Mouse (Mus musculus): ENCODE results near the gene Rsrc1.

Rsrc1 gene

DNA sequence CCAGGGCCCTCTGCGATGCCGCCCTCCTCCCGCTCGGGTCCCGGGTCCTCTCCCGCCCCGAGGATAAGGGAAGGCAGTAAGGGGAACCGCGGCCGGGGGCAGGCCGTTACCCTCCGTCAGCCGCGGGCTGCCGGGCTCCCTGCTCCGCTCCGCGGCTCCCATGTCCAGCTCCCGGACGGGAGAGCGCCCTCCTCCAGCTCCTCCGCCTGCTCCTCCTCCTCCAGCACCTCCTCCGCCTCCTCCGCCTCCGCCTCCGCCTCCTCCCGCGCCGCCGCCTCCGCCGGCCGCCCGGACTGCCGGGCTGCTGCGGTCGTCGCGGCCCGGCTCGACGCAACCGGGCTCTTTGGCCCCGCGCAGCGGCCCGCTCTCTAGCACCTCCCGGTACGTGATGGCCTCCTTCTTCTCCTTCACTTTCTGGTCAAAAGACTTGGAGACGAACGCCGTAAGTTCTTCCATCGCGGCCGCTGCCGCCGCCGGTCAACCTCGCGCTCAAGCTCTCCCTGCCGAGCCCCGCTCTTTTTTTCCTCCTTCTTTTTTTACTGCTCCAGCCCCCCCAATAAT is at the start of gene Rsrc1:
Gene Rsrc1, plus strand, starts transcription at position 290 of the 561 bp plus-strand sequence.
- peak; percentile 85 for DNase-seq (ENCODE audit: low read depth)

DNA sequence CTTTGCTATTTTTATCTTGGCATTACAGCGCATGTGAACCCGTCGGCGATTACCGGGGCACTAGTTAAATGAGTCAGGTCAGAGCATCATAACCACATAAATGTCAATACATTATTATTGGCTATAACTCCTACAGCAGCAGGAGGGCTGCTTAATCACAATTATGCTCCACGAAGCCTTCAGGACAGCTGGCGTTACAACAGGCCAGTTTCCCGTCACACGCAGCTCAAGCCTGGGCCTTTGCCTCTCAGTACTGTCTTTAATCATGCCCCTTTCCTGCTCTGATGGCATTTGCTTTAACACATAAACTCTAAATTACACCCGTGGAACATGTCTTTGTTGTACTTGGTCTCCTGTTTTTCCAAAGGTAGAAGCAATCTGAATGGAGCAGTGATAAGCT is 41.5 kb upstream of the Rsrc1 start:
- no peak for DNase-seq (ENCODE audit: low read depth)

DNA sequence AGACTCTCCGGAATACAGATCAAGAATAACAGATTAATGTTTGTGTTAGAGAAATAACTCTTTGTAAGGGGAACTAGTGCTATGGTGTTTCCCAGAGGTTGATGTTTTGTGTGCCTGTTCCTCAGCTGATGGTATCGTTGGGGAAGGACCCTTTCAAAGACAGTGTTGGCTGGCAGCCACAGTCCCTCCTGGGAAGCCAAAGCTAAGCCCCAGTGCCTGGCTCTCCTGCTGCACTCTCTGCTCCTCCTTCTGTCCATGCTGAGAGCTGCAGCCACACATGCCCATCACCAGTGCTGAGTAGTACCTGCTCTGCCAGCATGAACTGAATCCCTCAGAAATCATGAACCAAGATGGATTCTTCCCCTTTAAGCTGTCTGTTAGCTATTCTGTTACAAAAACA is 26.1 kb upstream of the Rsrc1 start:
- DNase-seq (ENCODE audit: low read depth), result no peak

DNA sequence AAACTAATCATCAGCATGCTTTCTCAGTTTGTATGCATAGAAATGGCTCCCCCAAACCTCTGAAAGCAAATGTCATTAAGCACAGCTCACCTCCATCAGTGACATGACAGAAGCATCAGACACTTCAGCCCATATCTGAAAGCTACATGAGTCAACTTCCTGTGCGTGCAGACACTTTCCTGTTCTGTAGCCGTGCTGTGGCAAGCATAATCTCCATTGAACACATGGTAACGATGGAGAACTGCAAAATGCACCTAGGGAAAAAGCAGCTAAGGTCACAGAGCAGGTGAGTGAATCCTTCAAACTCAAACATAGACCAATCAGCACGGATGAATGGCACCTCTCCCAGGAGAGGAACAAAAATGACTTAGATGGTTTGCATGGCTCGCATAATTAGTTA is 21.2 kb upstream of the Rsrc1 start:
- DNase-seq (ENCODE audit: low read depth), result no peak

DNA sequence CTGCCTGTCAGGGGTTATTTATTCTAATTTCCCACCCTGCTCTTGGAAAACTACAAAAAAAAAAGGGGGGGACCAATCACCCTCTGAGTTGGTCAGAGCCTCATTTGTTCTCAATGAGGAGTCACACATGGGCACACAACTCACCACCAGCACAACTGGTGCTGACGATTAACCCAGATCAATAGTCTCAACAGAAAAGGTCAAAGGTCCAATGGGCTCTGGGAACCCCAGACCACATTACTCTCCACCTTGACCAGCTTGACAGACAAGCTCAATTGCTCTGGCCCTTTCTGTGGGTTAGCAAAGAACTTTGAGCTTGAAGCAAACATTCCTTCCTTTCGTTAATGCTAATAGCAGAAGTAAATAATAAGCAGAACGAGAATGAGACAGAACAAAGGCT is 16.3 kb upstream of the Rsrc1 start:
- no peak for DNase-seq (ENCODE audit: low read depth)

DNA sequence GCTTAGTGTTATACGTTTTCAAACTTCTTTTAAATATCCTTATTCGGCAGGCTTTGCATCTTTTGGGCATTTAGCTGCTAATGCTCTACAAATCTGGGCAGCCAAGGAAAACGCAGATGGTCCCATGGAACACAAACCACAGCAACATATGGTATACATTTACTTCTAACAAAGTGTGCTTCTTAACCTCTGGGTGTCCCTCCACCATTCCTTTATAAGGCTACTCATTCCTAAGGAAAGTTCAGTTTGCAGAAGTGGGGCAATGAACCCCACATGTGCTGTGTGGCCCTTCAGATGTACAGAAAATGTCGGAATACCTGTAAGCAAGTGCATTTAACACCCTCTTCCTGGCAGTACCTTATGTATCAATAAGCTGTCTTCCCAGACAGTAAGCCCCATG is 13.7 kb upstream of the Rsrc1 start:
- DNase-seq (ENCODE audit: low read depth), result peak; percentile 26

DNA sequence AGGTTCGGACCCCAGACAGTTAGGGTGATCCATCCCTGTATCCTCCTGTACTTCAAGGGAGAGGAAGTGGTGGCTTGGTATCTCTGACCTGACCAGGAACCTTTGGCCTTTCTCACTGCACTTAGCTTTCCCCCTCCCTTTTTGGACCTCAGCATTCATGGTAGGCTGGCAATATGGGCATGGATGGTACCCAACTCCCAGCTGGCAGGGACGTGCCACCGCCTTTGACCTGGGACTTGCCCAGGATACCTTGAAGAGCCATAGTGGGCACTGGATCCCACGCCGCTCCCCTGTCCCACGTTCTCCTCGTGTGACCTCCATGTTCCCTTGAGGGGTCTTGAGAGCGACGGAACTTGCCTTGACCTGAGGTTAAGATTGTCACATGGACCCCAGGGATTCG is 10.9 kb upstream of the Rsrc1 start:
- DNase-seq (ENCODE audit: low read depth), result no peak

DNA sequence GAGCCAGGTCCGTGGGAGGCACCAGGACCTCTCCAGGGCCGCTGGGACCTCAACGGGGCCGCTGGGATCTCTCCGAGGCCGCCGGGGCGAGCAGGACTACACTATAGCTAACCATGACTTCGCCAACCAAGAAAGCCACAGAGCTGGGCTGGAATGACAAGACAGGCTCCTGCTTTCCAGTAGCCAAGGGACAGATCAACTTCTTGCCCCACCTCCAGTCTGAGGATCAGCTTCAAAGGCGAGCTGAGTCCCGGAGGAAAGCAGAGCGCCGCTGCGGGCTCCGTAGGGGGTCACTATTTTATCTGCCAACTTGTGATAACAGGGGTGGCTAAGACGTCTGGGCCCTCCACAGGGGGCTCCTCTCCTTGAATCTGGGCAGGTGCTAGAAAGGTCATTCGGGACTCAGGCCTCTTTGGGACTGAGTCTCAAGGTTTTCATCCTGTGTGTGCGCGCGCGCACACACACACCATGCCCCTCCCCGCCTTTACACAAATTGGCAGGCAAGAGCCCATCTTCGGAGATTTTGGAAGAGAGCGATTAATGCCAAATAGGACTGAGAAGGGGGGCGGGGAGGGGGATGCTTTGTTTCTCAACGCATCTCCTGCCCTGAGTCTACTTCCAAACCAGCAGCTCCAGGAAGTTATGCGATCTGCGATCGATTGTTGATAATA is 10.4 kb upstream of the Rsrc1 start:
- no peak for DNase-seq (ENCODE audit: low read depth)

DNA sequence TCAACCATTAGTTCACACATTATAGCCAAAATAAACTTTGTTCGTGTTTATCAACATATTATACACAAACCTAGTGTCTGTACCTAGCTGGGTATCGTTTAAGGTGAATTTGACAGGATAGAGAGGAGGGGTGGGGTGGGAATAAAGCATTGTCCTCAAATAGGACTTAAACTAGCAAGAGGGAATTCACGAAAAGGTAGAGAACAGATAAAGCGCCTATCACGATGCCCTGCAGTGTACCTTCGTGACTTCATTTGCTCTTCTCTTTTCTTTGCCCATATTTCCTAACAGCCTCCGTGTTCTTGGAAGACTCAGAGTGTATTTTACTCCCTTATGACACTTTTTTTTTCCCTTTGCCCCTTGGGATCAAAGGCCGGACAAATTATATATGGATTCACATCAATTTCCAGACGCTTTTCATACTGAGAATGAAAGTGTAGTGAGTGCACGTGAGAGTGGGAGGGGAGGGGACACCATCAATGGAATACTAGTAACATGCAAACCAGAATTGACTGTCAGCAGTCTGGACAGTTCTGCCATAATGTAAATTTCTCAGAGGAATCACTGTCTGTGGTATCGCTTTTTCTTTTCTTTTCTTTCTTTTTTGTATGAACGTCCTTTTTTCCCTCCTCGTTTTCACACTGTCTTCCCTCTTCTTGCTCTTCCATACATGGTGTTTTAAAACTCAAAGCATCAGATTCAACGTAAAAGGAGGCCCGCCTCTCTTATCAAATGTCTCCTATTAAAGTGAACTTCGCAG is 8.8 kb upstream of the Rsrc1 start:
- DNase-seq (ENCODE audit: low read depth), result no peak

DNA sequence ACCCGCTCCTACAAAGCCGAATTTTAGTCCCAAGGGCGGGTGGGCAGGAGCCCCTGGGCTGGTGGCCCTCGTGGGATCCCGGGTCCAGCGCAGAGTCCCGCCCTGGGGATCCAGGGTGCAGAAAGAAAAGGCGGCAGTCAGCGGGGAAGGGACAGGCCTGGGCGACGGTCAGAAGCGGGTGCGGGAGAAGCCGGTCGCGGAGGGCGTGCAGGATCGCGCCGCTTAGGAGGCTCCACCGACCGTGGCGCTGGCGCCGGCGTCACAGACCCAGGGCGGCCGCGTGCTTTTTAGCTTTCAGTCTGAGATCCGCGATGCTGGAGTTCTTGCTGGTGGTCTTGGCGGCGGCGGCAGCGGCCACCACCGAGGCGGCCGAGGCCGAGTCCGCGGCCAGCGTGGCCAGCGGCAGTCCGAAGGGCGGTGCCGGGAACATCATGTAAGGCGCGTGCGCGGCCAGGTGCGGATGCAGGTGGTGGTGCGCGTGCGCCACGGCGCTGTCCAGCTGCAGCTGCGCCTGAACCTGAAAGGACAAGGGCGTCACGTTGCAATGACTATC is 7.7 kb upstream of the Rsrc1 start:
- DNase-seq (ENCODE audit: low read depth), result no peak

DNA sequence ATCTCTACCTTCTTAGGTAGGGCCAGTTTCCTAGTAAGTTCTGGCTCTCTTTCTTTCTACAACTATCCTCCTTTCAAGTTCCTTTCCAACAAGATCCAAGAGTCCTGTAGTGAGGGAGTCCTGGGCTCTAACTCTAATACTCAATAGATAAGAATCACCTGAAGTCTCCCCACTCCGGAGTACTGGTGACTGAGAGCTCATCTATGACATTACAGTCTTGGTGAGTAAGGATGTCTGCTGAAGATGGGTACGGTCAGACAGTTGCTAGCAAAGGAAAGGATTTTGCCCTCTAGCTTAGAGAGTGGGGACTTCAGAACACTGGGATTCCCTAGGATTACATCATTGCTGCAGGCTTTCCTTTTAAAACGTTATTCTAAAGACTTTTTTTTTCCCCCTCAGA is 6.7 kb upstream of the Rsrc1 start:
- no peak for DNase-seq (ENCODE audit: low read depth)

DNA sequence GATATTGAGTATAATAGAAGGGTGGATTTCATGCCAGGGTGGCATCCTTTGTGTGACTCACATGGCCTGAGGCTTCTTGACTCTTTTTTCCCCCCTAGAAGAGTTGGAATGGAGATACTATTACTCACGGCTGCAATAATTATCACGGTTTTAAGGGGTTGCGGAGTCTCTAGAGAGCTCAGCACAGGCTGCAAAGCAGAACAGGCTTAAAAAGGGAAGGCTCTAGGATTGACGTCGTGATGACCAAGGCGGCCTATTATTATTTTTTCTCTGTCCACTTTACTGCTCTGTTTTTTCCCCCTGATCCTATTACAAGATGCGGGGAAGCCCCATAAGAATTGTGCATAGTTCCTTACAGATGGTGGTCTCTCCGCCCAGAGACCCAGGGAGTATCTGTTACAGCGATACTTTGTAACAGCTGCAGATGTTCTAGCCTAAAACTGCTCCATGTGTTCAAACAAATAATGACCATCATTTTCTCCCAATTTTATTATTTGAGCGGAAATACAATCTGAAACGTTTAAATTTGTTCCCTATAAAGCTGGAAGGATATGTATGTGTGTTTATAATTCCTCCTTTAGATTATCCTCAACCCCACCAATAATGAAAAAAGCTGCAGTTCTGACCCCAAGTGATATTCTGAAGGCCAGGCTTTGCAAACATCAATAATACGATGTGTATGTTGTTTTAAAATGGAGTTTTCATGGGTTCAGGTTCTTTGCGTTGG is 4.1 kb upstream of the Rsrc1 start:
- DNase-seq (ENCODE audit: low read depth), result peak; percentile 55

DNA sequence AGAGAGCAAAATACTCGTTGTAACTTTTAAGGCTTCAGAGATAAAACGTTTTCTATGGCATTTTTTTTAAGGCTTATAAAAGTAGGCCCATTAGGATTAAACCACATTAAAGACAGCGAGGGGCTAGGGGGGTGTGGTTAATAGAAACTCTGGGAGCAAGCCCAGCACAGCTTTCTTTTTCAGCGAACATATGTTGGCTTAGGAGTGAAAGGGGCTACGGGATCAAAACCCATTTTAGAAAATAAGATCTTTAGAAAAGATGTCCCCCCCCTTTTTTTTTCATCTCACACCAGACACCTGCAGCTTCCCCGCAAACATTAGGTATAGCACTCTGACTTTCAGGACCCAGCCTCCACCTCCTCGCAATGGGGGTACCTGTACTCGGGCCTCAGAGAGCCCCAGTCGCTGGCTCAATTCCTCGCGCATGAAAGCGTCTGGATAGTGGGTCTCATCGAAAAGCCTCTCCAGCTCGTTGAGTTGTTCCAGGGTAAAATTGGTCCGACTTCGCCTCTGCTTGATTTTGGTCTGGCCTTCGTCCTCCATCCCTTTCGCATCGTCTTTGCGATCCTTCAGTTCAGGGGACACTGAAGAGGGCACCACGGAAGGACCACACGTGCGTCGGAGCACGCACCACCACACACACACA is 3.3 kb upstream of the Rsrc1 start:
- no peak for DNase-seq (ENCODE audit: low read depth)

DNA sequence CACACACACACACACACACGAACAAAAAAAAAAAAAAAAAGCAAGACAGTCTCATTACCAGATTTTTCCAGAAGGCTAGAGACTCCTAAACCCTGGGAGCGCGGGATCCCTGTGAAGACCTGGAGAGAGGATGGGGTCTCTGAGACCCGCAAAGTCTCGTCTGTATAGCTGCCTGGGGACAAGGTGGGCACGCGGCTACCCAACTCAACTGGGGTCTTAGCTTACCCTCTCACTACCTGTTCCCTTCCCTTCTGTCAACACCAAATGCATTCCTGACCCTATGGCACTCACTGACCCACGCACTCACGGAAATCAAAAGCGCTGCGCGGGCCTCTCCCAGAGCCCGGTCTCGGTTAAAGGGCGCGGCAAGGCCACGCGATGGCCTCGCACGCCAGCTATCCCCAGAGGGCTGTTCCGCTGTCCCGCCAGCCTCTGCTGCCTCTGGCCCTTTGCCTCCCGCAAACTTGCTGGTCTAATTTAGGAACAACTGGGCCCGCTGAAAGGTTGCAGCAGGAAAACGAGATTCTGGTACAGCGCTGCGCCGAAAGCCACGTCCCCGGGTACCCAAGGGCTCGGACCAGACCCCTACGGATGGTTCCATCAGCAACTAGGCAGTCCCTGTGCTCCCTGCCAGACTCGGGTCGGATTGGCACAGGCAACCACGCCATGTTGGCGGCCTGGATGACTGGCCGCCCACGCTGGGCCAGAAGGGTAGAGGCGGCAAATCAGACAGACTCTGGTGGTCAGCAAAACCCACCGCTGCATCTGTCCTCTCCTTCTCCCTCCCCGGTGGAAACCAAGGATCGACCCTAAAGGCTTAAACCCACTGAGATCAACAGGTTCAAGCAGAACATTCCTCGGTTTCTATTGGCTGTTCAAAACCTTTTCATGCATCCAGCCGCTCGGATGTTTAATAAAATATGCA is 2.5 kb upstream of the Rsrc1 start:
- DNase-seq (ENCODE audit: low read depth), result peak; percentile 55

DNA sequence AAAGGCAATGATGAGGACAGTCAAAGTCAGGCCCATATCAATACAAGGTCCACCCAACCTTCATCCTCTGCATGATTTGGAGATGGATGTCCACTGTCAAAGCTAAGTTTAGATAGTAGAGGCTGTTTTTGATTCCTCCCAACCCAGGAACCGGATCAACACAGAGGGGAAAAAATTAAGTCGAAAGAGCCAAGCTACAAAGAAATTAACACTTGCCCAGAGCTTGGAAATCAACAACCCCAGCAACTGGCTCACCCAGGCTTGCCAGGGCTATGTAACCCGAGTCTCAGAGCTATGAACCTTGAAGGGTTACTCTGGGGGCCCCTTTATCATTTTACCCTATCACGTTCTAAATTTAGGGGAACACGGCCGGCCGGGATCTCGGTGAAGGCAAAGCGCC is 1.7 kb upstream of the Rsrc1 start:
- DNase-seq (ENCODE audit: low read depth), result no peak

DNA sequence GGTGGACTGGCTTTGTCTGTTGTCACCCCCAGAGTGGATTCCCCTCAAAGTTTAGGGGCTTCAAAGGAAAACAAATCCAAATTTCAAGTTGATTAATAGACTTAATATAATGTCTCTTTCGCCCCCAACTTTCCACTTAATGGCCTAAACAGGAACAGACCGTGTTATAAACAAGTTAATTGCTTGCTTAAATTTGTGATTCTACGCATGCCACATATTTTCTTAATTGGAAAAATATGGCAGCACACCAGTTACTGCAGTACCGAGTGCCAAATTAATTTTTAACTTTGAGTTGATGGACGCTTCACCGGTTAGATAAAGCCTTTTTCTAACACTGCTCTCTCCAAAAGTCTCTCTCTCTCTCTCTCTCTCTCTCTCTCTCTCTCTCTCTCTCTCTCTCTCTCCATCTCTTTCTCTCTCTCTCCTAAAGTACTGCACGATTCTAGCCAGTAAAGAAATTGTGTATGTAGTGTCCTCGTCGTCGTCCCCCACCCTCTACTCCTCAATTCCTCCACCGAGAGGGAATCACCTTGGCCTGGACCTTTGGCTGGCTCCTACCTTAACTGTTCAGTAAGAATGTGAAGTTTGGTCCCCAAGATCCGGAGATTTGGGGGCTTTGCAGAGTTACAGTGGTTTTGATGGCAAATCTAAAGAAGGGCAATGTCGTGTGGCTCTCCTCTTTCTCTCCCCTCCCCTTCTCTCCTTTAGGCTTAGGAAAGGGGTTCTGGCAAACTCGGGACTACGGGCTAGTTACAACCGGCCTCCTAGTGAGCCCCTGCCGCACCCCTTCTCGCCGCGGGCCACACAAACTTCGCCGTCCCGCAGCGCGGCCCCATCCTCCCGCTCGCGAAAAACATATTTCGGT is 847 bp upstream of the Rsrc1 start:
- DNase-seq (ENCODE audit: low read depth), result peak; percentile 62

DNA sequence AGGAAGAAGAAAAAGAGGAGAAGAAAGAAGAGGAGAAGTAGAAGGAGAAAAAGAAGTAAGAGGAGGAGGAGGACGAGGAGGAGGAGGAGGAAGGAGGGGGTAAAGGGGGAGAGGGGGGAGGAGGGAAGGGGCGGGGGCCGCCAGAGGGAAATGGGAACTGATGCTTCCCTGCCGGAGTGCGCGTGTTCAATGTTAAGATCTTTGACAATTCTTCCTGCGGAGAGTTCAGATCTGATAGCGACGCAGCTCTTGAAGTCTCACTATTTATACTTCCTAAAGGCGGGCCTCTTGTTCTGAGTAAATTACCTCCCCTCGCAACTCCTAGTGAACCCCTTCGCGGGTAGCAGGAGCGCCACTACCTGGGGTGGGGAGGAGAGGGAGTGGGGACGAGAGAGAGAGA is 516 bp downstream of the Rsrc1 start, which contains the start of gene Shox2:
Gene Shox2, minus strand, starts transcription at position 66 of the 400 bp plus-strand sequence.
- peak; percentile 70 for DNase-seq (ENCODE audit: low read depth)

DNA sequence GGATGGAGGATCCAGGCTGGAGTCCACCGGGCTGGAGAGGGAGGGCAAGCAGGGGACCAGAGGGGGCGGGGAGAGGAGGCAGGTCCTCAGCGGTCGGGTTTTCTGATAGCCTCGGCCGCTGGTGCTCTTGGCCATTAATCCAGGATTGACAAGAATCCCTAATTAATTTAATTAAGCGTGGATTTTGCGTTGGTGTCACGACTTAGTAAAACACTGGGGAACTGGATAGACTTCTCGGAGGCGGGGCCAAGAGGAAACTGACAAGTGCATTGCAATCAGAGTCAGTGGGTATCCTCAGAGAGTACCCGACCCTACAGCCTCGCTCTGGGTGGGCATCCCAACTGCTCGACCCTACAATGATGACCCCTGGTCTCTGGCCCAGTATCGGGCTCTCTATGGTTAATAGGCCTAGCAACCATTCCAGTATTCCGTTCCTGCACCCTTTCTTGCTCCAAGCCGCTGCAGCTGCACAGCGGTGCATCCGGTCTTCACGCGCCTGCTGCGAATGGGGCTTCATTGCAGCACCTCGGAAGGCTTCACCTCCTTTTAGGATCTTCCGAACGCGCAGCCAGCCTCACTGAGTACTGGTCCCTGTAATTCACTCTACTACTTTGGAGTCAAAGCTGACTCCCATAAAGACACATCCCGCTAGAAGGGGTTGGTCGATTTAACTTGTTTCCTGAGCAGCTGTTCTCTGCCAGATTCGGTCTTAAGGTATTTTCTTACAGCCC is 1.2 kb downstream of the Rsrc1 start:
- DNase-seq (ENCODE audit: low read depth), result peak; percentile 68

DNA sequence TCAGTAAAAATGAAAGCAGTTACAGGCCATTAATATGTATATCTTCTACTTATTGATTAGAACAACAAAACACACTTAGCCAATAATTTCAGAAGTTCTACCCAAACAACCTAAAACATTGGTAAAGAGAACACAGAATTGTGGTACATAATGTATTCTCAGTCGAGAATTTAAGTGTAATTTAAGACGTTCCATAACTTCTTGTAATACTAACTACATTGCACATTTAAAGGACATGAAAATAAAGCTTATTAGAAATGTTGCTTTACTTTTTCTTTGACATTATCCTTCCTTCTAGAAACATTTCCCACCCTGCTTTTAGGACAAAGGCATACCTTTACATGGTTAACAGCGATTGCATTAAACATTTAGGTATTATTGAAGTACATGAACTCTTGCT is 2.3 kb downstream of the Rsrc1 start:
- no peak for DNase-seq (ENCODE audit: low read depth)
